Mouse (Mus musculus) layer of hippocampus, adult 2 months (tissue): ENCODE results near the gene Rnf38. TPM values are rescaled to one million over a fixed set of nuclear protein-coding genes. Genes with fewer than 3 reads are reported as not detected.

Experiments used
- DNase-seq, 2 experiments: peaks; one replicate each; pipeline ENCODE4 v3.0.0; 2022; ENCODE audit warnings: low spot score in 2 of 2
- H3K27ac ChIP-seq: fragments of 200-600 bp; 2 replicates; pipeline ENCODE4 v1.8.1; 2022
- H3K4me3 ChIP-seq: fragments of 200-600 bp; 2 replicates; pipeline ENCODE4 v1.8.1; 2022; ENCODE audit warnings: mild to moderate bottlenecking
- CTCF ChIP-seq: fragments of 200-600 bp; conservative IDR thresholded peaks from 2 replicates; pipeline ENCODE4 v1.8.1; 2022; ENCODE audit warnings: antibody characterized with exemption, mild to moderate bottlenecking, moderate library complexity
- microRNA-seq, 2 experiments: library from miRNA; unstranded; fragments of <30 nt; microRNA quantifications; one replicate each; pipeline ENCODE4 v1.2.0; 2021
- total RNA-seq, 2 experiments: library from RNA; stranded (reverse); gene quantifications; 2 replicates each; pipeline ENCODE4 v1.2.3; 2021

The Rnf38 gene
- total RNA-seq, 2 experiments from 2014 or later = 49.8 to 52.3 TPM

GRCm38 (mm10) chr4:44103620-44104019 lies 130.0 kb downstream of the Rnf38 start:
- TF ChIP-seq CTCF = no peak
- no peak overlapping the region for H3K4me3 ChIP-seq
- DNase-seq = no peak

GRCm38 (mm10) chr4:44097576-44098335 lies 135.8 kb downstream of the Rnf38 start:
- TF ChIP-seq CTCF = no peak
- Histone ChIP-seq H3K27ac (no peak overlapping the region), H3K4me3 (no peak overlapping the region)
- no peak for DNase-seq

More at GRCm38 (mm10) chr4:44103620-44104019, 130.0 kb downstream of the Rnf38 start:
- H3K27ac ChIP-seq = no peak overlapping the region

- Histone ChIP-seq H3K4me3 (no peak overlapping the region), H3K27ac (no peak overlapping the region)
- TF ChIP-seq CTCF = no peak
- DNase-seq = no peak
Observed at GRCm38 (mm10) chr4:44094475-44094874, 139.1 kb downstream of the Rnf38 start.

GRCm38 (mm10) chr4:44092359-44092758 lies 141.2 kb downstream of the Rnf38 start:
- Histone ChIP-seq H3K27ac (no peak overlapping the region), H3K4me3 (no peak overlapping the region)
- TF ChIP-seq CTCF = no peak
- no peak for DNase-seq

- no peak for TF ChIP-seq CTCF
- Histone ChIP-seq H3K27ac (no peak overlapping the region), H3K4me3 (no peak overlapping the region)
- no peak for DNase-seq
Observed at GRCm38 (mm10) chr4:44085566-44085965, 148.0 kb downstream of the Rnf38 start.

GRCm38 (mm10) chr4:44084602-44085325 lies 148.8 kb downstream of the Rnf38 start:
- TF ChIP-seq CTCF = peak; percentile 40
- no peak for DNase-seq
- Histone ChIP-seq H3K4me3 (peak overlapping the region; percentile 23; the same call in 1 of the 2 replicates), H3K27ac (no peak overlapping the region)

- no peak within 1 kb of the TSS for H3K27ac ChIP-seq
- no peak for DNase-seq
- peak within 1 kb of the TSS; percentile 23; the same call in 1 of the 2 replicates for H3K4me3 ChIP-seq
- no peak for TF ChIP-seq CTCF
Observed at GRCm38 (mm10) chr4:44083945-44084344, 149.6 kb downstream of the Rnf38 start, which contains the start of gene Gne. Gene Gne (minus strand): TSS chr4:44084177.

- Histone ChIP-seq H3K27ac (no peak overlapping the region), H3K4me3 (no peak overlapping the region)
- TF ChIP-seq CTCF = no peak
- no peak for DNase-seq
Observed at GRCm38 (mm10) chr4:44078358-44078933, 155.1 kb downstream of the Rnf38 start.

Small RNA genes lying within 50 kb of the gene (microRNA-seq; reads per million reads assigned to microRNA genes)
- gene Mir5106 = 0 reads per million in 2 experiments

Other genes with a start within 250 kb of the Rnf38 start
- 100 to 1,000 TPM; 285 to 293 TPM for gene Clta, start 229.3 kb downstream of the Rnf38 start, total RNA-seq
- gene Gne, start 149.6 kb downstream of the Rnf38 start, total RNA-seq = 10 to 100 TPM; 47.4 to 53.1 TPM
- gene Melk, start 67.1 kb upstream of the Rnf38 start, total RNA-seq = under 1 TPM; 0.49 to 0.66 TPM